Mouse (Mus musculus) Muller cell, postnatal 12 days (primary cell): ENCODE data around the gene Khsrp.

ENCODE experiments used
- DNase-seq: peaks from one replicate; pipeline ENCODE4 v3.0.0-alpha.2; 2015; ENCODE audit errors: inconsistent ontology term

Gene Khsrp

DNA sequence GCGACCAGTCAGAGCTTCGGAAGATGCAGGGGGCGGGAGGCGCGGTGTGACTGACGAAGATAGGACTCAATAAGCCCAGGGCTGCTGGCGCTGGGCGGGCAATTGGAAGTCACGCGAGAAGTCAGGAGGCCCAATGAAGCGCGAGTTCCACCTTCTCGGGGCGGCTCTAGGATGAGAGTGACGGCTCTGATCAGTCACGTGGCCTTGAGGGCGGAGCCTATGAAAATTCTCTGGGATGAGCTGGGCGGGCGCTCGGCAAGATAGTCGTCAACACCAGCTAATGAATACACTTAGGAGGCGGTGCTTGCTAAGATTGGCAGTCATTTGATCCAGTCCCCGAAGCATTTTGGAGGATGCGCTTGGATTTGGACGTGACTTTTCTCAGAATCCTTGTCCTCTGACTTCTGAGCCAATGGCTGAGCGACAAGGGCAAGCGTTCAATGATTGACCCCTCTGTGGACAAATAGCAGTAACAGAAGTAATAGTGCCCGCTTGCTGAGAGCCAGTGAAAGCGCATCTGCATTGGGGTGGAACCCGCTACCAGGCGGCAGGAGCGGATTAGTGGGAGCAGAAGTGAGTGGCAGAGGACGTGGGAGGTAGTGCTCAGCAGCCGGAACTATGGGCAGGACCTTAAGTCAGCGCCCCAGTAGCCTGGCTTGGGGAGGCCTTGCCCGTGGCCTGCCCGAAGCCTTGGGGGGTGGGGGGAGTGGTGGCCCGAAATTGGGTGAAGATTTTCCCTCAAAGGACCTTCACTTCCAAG is 519 bp upstream of the Khsrp start:
- DNase-seq, result peak; percentile 100

GRCm38 (mm10) chr17:57029691-57030090 is 1.6 kb downstream of the Khsrp start:
- DNase-seq, result peak; percentile 23

DNA sequence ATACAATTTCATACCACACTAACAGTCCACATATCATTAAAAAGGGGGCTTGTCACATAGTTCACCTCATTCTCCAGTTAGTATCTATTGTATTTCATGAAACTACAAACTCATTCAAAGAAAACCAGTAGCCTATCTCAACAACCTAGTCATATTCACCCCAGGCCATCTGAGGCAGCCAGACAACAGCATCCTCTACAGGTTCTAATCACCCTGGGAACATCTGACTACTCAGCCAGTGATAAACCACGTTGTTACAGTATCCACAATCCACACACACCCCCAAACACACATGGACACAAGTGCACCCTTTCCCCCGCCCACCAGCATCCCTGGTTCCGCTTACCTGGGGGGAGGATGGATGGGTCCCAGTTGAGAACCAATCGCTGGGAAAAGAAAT is 3.9 kb downstream of the Khsrp start:
- no peak for DNase-seq

DNA sequence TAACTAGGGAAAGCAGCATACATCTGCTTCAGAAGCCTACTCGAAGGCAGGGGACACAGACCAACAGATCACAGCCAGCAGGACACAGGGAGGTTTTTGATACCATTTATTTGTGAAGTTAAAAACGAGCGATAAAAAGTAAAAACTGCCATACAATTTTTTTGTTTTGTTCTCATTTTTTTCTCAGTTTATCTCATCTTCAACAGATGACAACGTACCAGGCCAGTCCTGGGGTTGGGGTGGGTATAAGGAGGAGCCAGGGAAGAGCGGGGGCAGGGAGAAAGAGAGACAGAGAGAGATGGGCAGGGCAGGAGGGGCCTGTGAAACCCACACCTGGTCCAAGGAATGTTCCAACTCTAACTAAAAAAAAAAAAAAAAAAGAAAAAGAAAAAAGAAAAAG is 10.4 kb downstream of the Khsrp start:
- DNase-seq, result no peak

DNA sequence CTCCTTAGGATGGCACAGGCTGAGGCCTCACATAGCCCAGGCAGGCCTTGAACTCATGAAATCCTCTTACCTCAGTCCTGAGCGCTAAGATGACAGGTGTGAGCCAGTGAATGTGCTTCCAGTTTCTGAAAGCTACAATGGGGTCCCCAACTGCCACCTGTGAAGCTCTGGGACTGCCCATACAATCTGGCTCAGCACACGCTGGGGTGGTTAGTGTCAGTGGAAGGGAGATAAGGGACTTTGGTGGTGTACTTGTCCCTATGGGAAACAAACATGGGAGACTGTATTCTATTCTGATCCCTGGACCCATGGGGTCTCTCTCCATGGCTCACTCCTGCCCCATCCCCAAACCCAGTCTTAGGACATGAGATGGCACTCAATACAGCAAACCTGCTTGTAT is 11.6 kb downstream of the Khsrp start:
- DNase-seq, result no peak

DNA sequence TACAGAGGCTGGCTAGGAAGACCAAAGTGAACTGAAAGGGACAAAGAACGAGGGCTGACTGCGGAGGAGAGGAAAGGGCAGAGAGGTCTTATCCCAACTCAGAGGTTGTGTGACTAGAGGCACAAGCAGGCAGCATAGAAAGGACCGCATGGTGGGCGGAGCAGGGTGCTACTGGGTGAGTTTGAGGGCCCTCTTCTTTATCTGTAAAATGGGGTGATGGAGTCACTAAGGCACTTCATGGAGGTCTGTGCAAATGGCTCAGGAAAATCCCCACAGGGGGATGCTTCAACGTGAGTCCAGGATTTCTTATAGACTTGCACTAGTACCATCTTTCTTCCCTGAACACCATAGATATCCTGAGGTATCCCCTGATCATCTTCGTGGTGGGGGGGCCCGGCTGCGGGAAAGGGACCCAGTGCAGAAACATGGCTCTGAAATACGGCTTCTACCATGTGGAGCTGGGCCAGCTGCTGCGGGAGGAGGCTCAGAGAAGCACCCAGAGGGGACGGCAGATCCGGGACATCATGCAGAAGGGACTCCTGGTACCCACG is 19.0 kb downstream of the Khsrp start:
- no peak for DNase-seq

- peak; percentile 98 for DNase-seq
These were observed 19.8 kb downstream of the Khsrp start, which contains the start of the genes Gtf2f1 and Gm17949 for GRCm38 (mm10) chr17:57011236-57012141. Gtf2f1 (minus strand) TSS chr17:57011288. Gm17949 (plus strand) TSS chr17:57011469.

DNA sequence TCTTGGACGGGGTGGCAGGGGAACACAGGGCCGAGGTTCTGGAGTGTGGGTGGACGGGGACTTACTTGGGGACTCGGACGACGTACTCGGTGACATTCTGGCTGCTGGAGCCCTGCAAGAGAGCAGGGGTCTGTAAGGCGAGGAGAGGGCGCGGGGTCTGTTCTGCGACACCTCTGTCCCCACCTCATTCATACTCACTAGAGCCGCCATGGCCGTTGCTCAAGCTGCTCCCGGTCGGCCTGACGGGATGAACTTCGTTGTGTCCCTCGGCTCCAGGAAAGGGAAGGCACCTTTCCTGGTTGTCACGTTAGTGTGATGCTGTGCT is 20.4 kb downstream of the Khsrp start:
- no peak for DNase-seq

- DNase-seq, result no peak
These were observed 24.0 kb downstream of the Khsrp start for GRCm38 (mm10) chr17:57007137-57007905.

- no peak for DNase-seq
These were observed 27.3 kb downstream of the Khsrp start for GRCm38 (mm10) chr17:57003994-57004393.

- no peak for DNase-seq
These were observed 30.1 kb downstream of the Khsrp start for GRCm38 (mm10) chr17:57001228-57001627.

- no peak for DNase-seq
These were observed 31.2 kb downstream of the Khsrp start, which contains the start of gene Pspn for GRCm38 (mm10) chr17:56999968-57000609. Pspn (minus strand) TSS chr17:57000018.

- DNase-seq, result no peak
These were observed 31.9 kb downstream of the Khsrp start for GRCm38 (mm10) chr17:56999414-56999813.

- DNase-seq, result peak; percentile 96
These were observed 34.2 kb downstream of the Khsrp start, which contains the start of gene Alkbh7 for GRCm38 (mm10) chr17:56997029-56997667. Alkbh7 (plus strand) TSS chr17:56997339.

GRCm38 (mm10) chr17:56996506-56996905 is 34.8 kb downstream of the Khsrp start:
- no peak for DNase-seq

DNA sequence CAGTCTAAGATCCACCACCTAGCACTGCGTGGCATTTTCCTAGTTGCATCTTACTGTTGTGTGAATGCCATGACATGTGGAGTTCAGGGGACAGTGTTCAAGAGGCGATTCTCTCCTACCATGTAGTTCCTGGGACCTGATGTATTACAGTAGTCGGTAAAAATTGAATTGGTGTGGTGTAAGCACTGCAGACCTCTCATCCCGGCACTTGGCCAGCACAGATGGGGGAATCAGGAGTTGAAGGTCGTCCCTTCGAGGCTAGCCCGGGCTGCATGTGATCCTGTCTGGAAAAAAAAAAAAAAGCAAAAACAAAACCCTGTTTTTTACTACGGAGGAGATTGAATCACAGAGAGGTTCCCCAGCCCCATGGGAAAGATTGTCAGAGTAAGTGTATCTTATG is 36.3 kb downstream of the Khsrp start:
- DNase-seq, result no peak

DNA sequence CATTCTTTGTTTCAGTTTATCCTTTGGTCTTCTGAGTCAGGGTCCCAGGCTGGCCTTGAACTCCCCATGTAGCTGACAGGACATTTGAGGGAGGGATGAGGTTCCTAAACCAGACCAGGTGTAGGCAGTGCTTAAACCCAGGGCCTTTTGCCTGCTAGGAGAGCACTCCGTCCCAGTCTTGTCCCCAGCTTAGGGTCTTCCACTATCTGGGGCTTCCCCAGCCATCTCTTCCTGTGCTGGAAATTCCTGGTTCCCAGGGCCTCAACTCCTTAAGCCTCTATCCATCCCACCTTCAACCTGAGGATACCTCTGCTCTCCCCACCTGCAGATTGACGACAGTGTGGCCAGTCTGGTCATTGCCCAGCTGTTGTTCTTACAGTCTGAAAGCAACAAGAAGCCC is 40.4 kb downstream of the Khsrp start:
- DNase-seq, result no peak

- peak; percentile 95 for DNase-seq
These were observed 41.1 kb downstream of the Khsrp start, which contains the start of gene Clpp for GRCm38 (mm10) chr17:56990115-56990746. Clpp (plus strand) TSS chr17:56990305.

DNA sequence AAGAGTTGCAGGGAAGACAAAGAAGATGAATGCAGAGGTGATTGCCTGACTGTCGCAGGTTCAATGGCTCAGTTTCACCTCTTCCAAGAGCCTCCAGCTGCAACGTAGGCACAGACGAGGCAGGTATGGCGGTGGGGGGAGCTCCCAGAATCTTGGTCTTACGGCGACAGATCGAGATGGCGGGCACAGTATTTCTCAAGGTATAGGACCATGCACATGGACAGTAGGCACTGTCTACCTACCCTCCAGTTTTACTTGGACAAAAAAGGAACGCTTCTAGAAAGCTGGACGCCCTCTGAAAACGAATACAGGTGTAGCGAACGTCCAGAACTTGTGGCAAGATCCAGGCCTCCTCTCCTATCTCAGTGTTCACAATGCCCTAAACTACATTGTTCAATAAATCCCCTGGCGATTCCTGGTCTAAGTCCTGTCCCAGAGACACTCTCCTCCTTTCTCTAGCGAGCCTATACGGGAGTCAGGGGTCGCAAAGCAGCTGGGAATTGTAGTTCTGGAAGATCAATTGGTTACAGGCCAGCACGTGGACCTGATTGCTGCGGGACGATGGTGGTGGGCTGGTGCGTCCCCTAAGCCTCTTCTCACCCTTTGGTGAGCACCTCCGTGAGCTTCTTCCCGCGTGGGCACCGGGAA is 41.7 kb downstream of the Khsrp start:
- DNase-seq, result no peak
